In genomic region chr10:39173077-39173476, GRCm38 (mm10) we compare ENCODE assay signal across 9 mouse cellular contexts. TPM values are rescaled to one million over a fixed set of nuclear protein-coding genes. Genes with fewer than 3 reads are reported as not detected.
DNase-seq lines count a peak whose midpoint lies in the region; ATAC-seq lines count a peak whose summit lies in the region.
"Had no signal": no experiment of that assay in that cellular context is flagged by ENCODE, and none has a peak within 500 bp of the region (broad histone marks: within the 10 kb centered on the region; RNA-seq: fewer than 3 reads in every experiment).

No protein-coding gene starts in this region.

- peak overlapping the region; percentile 6; the same call in 1 of the 2 replicates for H3K4me3 ChIP-seq in intestine, embryonic 16.5 days (ENCODE audit: low read length)
- H3K4me3 ChIP-seq in liver, embryonic 16.5 days (ENCODE audit: low read depth, low read length), result 0 out of 2 replicates have a peak overlapping the region, but pooled peaks have one; percentile 4
- H3K4me3 ChIP-seq in stomach, embryonic 14.5 days (ENCODE audit: low read depth, low read length), result no peak overlapping the region

- H3K9ac ChIP-seq in intestine, embryonic 16.5 days (ENCODE audit: low read depth, low read length), result no peak overlapping the region
- no peak overlapping the region for H3K9ac ChIP-seq in liver, embryonic 16.5 days (ENCODE audit: low read depth, low read length)
- no peak overlapping the region for H3K9ac ChIP-seq in stomach, embryonic 14.5 days (replicated peaks; ENCODE audit: low read depth, low read length)

- H3K9me3 ChIP-seq in intestine, embryonic 16.5 days (ENCODE audit: control insufficient read depth, low read length), result no peaks in the 10 kb centered on the region
- H3K9me3 ChIP-seq in liver, embryonic 16.5 days (replicated peaks; ENCODE audit: control insufficient read depth, low read length), result no peaks in the 10 kb centered on the region
- H3K9me3 ChIP-seq in stomach, embryonic 14.5 days (ENCODE audit: control insufficient read depth, low read depth, low read length), result 0 out of 2 replicates have a peak, but pooled peaks cover 2% of the 10 kb centered on the region

- peak overlapping the region; percentile 73 for H3K4me2 ChIP-seq in intestine, embryonic 16.5 days (ENCODE audit: low read depth, low read length)
- peak overlapping the region; percentile 11; the same call in 1 of the 2 replicates for H3K4me2 ChIP-seq in liver, embryonic 16.5 days (ENCODE audit: low read depth, low read length)
- peak overlapping the region; percentile 10 for H3K4me2 ChIP-seq in stomach, embryonic 14.5 days (replicated peaks; ENCODE audit: low read depth, low read length)

- DNase-seq in right cerebral cortex, postnatal 10 days (ENCODE audit: low spot score in 2 of 2), result peak; percentile 62 to 76
- no peak for DNase-seq in right cerebral cortex, adult 18-20 months
- peak; percentile 71 to 73 for DNase-seq in heart, adult 18-20 months
- DNase-seq in thymus, postnatal 10 days (ENCODE audit: low spot score in 2 of 2), result no peak

- 24% methylated on average over 13 of the region's 13 CpGs for WGBS in intestine, embryonic 16.5 days
- WGBS in liver, embryonic 16.5 days (ENCODE audit: insufficient replicate concordance), result 12% methylated on average over 13 of the region's 13 CpGs
- WGBS in stomach, embryonic 14.5 days, result 22% methylated on average over 13 of the region's 13 CpGs

- H3K27ac ChIP-seq in intestine, embryonic 16.5 days (ENCODE audit: low read length), result peak overlapping the region; percentile 90
- no peak overlapping the region for H3K27ac ChIP-seq in liver, embryonic 16.5 days (ENCODE audit: low read length)
- H3K27ac ChIP-seq in stomach, embryonic 14.5 days (ENCODE audit: low read length), result peak overlapping the region; percentile 73; the same call in 1 of the 2 replicates

- no peaks in the 10 kb centered on the region for H3K27me3 ChIP-seq in intestine, embryonic 16.5 days (replicated peaks; ENCODE audit: control insufficient read depth, insufficient read depth, low read length)
- H3K27me3 ChIP-seq in liver, embryonic 16.5 days (ENCODE audit: control insufficient read depth, insufficient read depth, low read depth, low read length), result no peaks in the 10 kb centered on the region; the same call in 1 of the 2 replicates
- no peaks in the 10 kb centered on the region for H3K27me3 ChIP-seq in stomach, embryonic 14.5 days (ENCODE audit: control insufficient read depth, insufficient read depth, low read length)

- ATAC-seq in intestine, embryonic 16.5 days, result no peak
- ATAC-seq in liver, embryonic 16.5 days (ENCODE audit: low read depth), result no peak
- ATAC-seq in stomach, embryonic 14.5 days (ENCODE audit: insufficient number of reproducible peaks, insufficient read depth, low FRiP score, low read depth), result no peak
- no peak for ATAC-seq in CD4-positive, CD25-positive, alpha-beta regulatory T cell, adult 4 months

- peaks cover 19% of the 10 kb centered on the region for H3K4me1 ChIP-seq in intestine, embryonic 16.5 days (ENCODE audit: control insufficient read depth, insufficient read depth, low read length)
- peaks cover 18% of the 10 kb centered on the region for H3K4me1 ChIP-seq in liver, embryonic 16.5 days (ENCODE audit: control insufficient read depth, low read depth, low read length)
- H3K4me1 ChIP-seq in stomach, embryonic 14.5 days (ENCODE audit: control insufficient read depth, insufficient read depth, low read length), result peaks cover 19% of the 10 kb centered on the region

- H3K36me3 ChIP-seq in intestine, embryonic 16.5 days (ENCODE audit: control insufficient read depth, insufficient read depth, low read length), result no peaks in the 10 kb centered on the region
- H3K36me3 ChIP-seq in liver, embryonic 16.5 days (ENCODE audit: control insufficient read depth, insufficient read depth), result no peaks in the 10 kb centered on the region
- H3K36me3 ChIP-seq in stomach, embryonic 14.5 days (ENCODE audit: control insufficient read depth, insufficient read depth, low read length), result no peaks in the 10 kb centered on the region

RNA-seq across cellular contexts. Expression of gene Ccn6, which starts 9.5 kb away (rescaled TPM):
- not detected for total RNA-seq in heart, adult 18-20 months (2021)
- polyA plus RNA-seq in intestine, embryonic 16.5 days (2015; fragmentation: Nextera tagmentation; extraction: Ambion mirVana), result 0.16 and 0.20 TPM in 2 replicates
- not detected in 2 replicates for polyA plus RNA-seq in liver, embryonic 16.5 days (2015; fragmentation: Nextera tagmentation; extraction: Ambion mirVana)
- 0.46 and 0.74 TPM in 2 replicates for polyA plus RNA-seq in stomach, embryonic 14.5 days (2014; fragmentation: Nextera tagmentation; extraction: Ambion mirVana)
- not detected for polyA plus RNA-seq in CD4-positive, CD25-positive, alpha-beta regulatory T cell, adult 4 months (2017; shearing (Covaris generic))
- total RNA-seq: gastrocnemius, adult 8-10 months had no signal

RNA-seq across cellular contexts. Expression of gene Tube1, which starts 39.3 kb away (rescaled TPM):
- under 1 TPM; 0.60 to 0.77 TPM for total RNA-seq in heart, adult 18-20 months (2021)
- polyA plus RNA-seq in intestine, embryonic 16.5 days (2015; fragmentation: Nextera tagmentation; extraction: Ambion mirVana), result 9.7 and 11.7 TPM in 2 replicates
- polyA plus RNA-seq in liver, embryonic 16.5 days (2015; fragmentation: Nextera tagmentation; extraction: Ambion mirVana), result 4.0 and 4.6 TPM in 2 replicates
- 22.3 and 25.9 TPM in 2 replicates for polyA plus RNA-seq in stomach, embryonic 14.5 days (2014; fragmentation: Nextera tagmentation; extraction: Ambion mirVana)
- polyA plus RNA-seq in CD4-positive, CD25-positive, alpha-beta regulatory T cell, adult 4 months (2017; shearing (Covaris generic)), result 1 to 10 TPM; 4.5 to 6.4 TPM

RNA-seq across cellular contexts. Expression of gene Fam229b, which starts 39.4 kb away (rescaled TPM):
- total RNA-seq in heart, adult 18-20 months (2021), result 1 to 10 TPM; 6.3 to 6.7 TPM
- polyA plus RNA-seq in intestine, embryonic 16.5 days (2015; fragmentation: Nextera tagmentation; extraction: Ambion mirVana), result 4.6 and 5.3 TPM in 2 replicates
- polyA plus RNA-seq in liver, embryonic 16.5 days (2015; fragmentation: Nextera tagmentation; extraction: Ambion mirVana), result 0.58 TPM in 2 replicates
- polyA plus RNA-seq in stomach, embryonic 14.5 days (2014; fragmentation: Nextera tagmentation; extraction: Ambion mirVana), result 11.5 and 13.8 TPM in 2 replicates
- polyA plus RNA-seq in CD4-positive, CD25-positive, alpha-beta regulatory T cell, adult 4 months (2017; shearing (Covaris generic)), result 1 to 10 TPM in 1 of 2 experiments, not detected in 1; 1.0 TPM

Comparison
In these comparisons a context has a peak if more than half of its experiments do, and no peak if none do; other contexts are left out.
1. DNase-seq: peak in right cerebral cortex, postnatal 10 days (2 of 2) and heart, adult 18-20 months (2 of 2); none in right cerebral cortex, adult 18-20 months (single experiment) and thymus, postnatal 10 days (0 of 2).
2. H3K4me2 ChIP-seq: peak in every context shown above with its lines; median percentile 73 in intestine, embryonic 16.5 days; 11 in liver, embryonic 16.5 days; 10 in stomach, embryonic 14.5 days.